Mouse (Mus musculus) midbrain, embryonic 11.5 days (tissue): ENCODE measurements around the gene Yif1b. TPM values are rescaled to one million over a fixed set of nuclear protein-coding genes. Genes with fewer than 3 reads are reported as not detected.
A peak's percentile ranks its signal among the peaks of the same experiment; 100 is the strongest.
"Not testable (repeated sequence)": the region's sequence is repeated elsewhere in the genome, so short reads cannot be mapped to it uniquely, and the experiment has no call there.

Source experiments
- ATAC-seq: fragments of 200-750 bp; cut with Nextera tagmentation; 2 replicates; pipeline ENCODE4 v1.8.0; 2017; ENCODE audit warnings: moderate TSS enrichment, moderate library complexity; ENCODE audit not compliant: low FRiP score
- DNase-seq: peaks from one replicate; pipeline ENCODE4 v3.0.0; 2015; ENCODE audit warnings: low spot score; ENCODE audit errors: missing footprints
- H3K27ac ChIP-seq: fragments of 300-500 bp; sonication (generic); 2 replicates; pipeline ENCODE4 v1.5.1; 2014; ENCODE audit warnings: low read depth, low read length
- H3K27me3 ChIP-seq: fragments of 300-500 bp; sonication (generic); 2 replicates; pipeline ENCODE4 v1.6.1; 2014; ENCODE audit warnings: mild to moderate bottlenecking, low read length, moderate library complexity, mixed read lengths; ENCODE audit not compliant: control insufficient read depth, insufficient read depth
- H3K36me3 ChIP-seq: fragments of 300-500 bp; sonication (generic); 2 replicates; pipeline ENCODE4 v1.6.1; 2014; ENCODE audit warnings: mild to moderate bottlenecking, low read length, moderate library complexity, mixed read lengths; ENCODE audit not compliant: control insufficient read depth, insufficient read depth
- H3K4me1 ChIP-seq: fragments of 300-500 bp; sonication (generic); 2 replicates; pipeline ENCODE4 v1.6.1; 2014; ENCODE audit warnings: low read length; ENCODE audit not compliant: control insufficient read depth, insufficient read depth
- H3K4me2 ChIP-seq: fragments of 300-500 bp; sonication (generic); 2 replicates; pipeline ENCODE4 v1.6.1; 2014; ENCODE audit warnings: mild to moderate bottlenecking, moderate library complexity
- H3K4me3 ChIP-seq: fragments of 300-500 bp; sonication (generic); 2 replicates; pipeline ENCODE4 v1.5.1; 2014; ENCODE audit warnings: low read depth, low read length
- H3K9ac ChIP-seq: fragments of 300-500 bp; sonication (generic); 2 replicates; pipeline ENCODE4 v1.6.1; 2014; ENCODE audit warnings: low read length
- H3K9me3 ChIP-seq: fragments of 300-500 bp; sonication (generic); 2 replicates; pipeline ENCODE4 v1.6.1; 2016; ENCODE audit warnings: low read length; ENCODE audit not compliant: control insufficient read depth
- WGBS: fragments of 180-500 bp; shearing (Covaris S2); extraction: QIAGEN DNeasy Blood & Tissue Kit; methylation state at CpG from one replicate; pipeline ENCODE4 v1.1.7; 2014; 5-methylcytosine and 5-hydroxymethylcytosine counted together
- polyA plus RNA-seq: library from polyadenylated mRNA; unstranded; fragments of >200 nt; fragmentation: Nextera tagmentation; extraction: Ambion mirVana; gene quantifications from 2 replicates; pipeline ENCODE4 v1.2.1, GENCODE M21; 2014

Yif1b gene
- 77.1 and 81.5 TPM in 2 replicates for polyA plus RNA-seq

DNA sequence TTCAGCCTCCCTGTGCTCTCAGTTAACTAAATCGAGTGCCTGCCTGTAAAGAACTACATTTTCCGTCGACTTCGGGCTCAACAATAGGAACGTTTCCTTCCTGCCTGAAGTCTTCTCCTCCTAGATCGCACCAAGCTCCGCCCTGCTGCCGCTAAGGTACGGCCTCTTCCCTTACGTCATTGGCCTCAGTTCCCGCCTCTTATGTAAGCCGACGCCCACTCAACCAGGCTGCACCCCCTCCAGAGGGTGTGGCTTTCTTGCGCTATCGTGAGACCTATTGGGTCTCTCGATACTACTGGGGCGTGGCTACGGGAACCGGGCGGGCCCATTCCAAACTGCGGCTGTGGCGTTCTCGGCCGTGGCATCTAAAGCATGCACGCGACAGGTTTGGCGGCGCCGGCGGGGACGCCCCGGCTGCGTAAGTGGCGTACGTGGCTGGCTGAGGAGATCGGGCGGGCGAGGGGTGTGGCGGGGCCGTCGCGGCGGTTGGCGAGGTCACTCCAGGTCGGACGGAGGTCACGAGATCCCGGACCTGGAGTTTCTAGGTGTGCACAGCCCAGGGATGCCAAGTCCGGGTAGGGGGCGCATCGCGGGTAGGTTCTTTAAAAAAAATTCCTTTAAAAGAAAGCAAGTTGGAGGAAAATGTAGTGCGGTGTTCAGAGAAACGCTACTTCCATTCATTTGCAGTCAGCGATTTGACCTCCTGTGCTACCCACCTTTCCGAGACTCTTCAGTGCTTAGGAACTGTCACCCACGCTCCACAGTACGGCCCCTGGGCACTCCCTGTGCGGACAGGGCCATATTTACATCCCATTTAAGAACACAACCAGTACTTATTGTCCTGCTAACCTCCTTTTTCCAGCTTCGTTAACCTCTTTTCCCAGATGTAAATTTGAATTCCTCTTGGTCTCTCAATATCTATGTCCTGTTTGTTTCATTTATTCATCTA lies at the start of gene Yif1b:
TSS of gene Yif1b (plus strand) at position 311 of the 949 bp plus-strand sequence.
- Histone ChIP-seq H3K27ac (peak within 1 kb of the TSS; percentile 58; the same call in 1 of the 2 replicates), H3K36me3 (no peaks in the 10 kb centered on the region), H3K4me3 (peak within 1 kb of the TSS; percentile 64), H3K27me3 (peaks cover under 1% of the 10 kb centered on the region), H3K9ac (peak within 1 kb of the TSS; percentile 71), H3K9me3 (peaks cover 4% of the 10 kb centered on the region; the same call in 1 of the 2 replicates), H3K4me1 (peaks cover 9% of the 10 kb centered on the region), H3K4me2 (peak within 1 kb of the TSS; percentile 82)
- DNase-seq (peak; percentile 100), ATAC-seq (peak; percentile 98)
- under 1% methylated on average over 60 of the region's 60 CpGs for WGBS

DNA sequence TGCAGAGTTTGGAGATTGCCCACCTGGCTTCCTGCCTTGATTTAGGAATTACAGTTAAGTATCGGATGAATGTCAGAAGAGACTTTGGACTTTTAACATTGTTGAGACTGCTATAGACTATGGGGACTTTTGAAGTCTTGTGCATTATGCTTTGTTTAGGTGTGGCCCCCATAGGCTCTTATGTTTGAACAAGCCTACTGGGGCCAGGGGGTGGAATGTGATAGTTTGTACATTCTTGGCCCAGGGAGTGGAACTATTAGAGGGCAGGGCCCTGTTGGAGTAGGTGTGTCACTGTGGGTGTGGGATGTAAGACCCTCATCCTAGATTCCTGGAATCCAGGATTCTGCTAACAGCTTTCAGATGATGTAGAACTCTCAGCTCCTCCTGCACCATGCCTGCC lies 43.9 kb upstream of the Yif1b start:
- not testable (repeated sequence) for H3K4me1 ChIP-seq, H3K4me2 ChIP-seq

DNA sequence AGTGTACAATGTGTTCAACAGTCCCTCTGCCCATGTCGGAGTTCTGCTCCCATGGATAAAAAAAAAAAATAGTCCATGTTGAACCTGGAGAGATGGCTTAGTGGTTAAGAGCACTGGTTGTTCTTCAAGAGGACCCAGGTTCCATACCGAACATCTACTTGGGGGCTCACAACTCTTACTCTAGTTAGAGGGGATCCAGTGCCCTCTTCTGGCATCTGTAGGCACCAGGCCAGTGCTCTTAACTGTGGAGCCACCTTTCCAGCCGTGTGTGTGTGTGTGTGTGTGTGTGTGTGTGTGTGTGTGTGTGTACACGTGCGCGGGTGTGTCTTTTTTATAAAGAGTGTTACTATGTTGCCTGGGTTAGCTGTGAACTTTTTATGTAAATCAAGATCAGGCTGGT lies 35.6 kb upstream of the Yif1b start:
- 83% methylated on average over 6 of the region's 6 CpGs for whole genome bisulfite sequencing
- Histone ChIP-seq H3K27ac (no peak overlapping the region), H3K9ac (no peak overlapping the region), H3K9me3 (no peaks in the 10 kb centered on the region), H3K36me3 (no peaks in the 10 kb centered on the region), H3K27me3 (no peaks in the 10 kb centered on the region), H3K4me3 (no peak overlapping the region), H3K4me2 (no peak overlapping the region), H3K4me1 (no peaks in the 10 kb centered on the region)
- ATAC-seq, result no peak
- DNase-seq, result no peak

More for the DNA sequence above, 43.9 kb upstream of the Yif1b start:
- WGBS, result 89% methylated on average over 1 of the region's 1 CpGs
- H3K4me3 ChIP-seq, H3K9ac ChIP-seq, H3K27me3 ChIP-seq, H3K27ac ChIP-seq, H3K9me3 ChIP-seq, ATAC-seq, DNase-seq, H3K36me3 ChIP-seq: not testable (repeated sequence)

DNA sequence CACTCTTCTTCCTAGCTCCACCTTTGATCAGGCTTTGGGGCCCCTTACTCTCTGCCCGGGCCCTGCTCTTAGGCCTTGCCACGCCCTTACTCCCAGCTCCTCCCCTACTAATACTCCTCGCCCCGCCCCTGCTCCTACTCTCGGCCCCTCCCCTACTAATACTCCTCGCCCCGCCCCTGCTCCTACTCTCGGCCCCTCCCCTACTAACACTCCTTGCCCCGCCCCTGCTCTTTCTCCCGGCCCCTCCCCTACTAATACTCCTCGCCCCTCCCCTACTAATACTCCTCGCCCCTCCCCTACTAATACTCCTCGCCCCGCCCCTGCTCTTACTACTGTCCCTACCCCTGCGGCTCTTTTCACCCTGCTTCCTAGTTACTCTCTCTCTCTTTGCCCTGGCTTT lies 27.1 kb upstream of the Yif1b start:
- H3K4me3 ChIP-seq, H3K27ac ChIP-seq, H3K36me3 ChIP-seq, H3K9ac ChIP-seq, DNase-seq, H3K4me1 ChIP-seq, ATAC-seq, H3K4me2 ChIP-seq, H3K9me3 ChIP-seq: not testable (repeated sequence)
- 28% methylated on average over 15 of the region's 15 CpGs for WGBS
- H3K27me3 ChIP-seq, result peaks cover 12% of the 10 kb centered on the region

DNA sequence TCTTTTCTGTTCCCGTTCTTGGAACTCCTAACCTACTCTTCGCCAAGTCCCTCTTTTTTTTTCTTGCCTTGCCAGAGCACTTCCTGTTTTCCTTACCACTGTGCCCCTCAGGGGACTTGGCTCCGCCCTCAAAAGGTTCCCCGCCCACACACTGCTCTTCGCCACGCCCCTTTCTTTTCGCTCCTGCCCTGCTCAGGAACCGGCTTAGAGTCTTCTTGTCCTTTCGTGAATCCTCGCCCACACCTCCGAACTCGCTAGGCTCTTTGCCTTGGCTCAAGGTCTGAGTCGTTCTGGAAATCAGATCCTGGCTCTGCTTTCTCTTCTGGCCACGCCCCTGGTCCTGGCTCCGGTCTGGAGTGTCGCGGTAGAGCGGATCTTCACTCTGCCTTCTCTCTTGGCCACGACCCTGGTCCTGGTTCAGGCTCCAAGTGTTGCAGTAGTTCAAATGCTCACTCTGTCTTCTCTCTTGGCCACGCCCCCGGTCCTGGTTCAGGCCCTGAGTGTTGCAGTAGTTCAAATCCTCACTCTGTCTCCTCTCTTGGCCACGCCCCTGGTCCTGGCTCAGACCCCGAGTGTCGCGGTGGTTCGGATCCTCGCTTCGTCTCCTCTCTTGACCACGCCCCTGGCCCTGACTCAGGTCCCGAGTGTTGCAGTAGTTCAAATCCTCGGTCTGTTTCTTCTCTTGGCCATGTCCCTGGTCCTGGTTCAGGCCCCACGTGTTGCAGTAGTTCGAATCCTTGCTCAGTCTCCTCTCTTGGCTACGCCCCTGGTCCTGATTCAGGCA lies 26.5 kb upstream of the Yif1b start:
- Histone ChIP-seq H3K9ac (no peak overlapping the region), H3K36me3 (no peaks in the 10 kb centered on the region), H3K27ac (no peak overlapping the region), H3K4me1 (no peaks in the 10 kb centered on the region), H3K4me3 (peak overlapping the region; percentile 19; the same call in 1 of the 2 replicates), H3K27me3 (peaks cover 12% of the 10 kb centered on the region), H3K9me3 (no peaks in the 10 kb centered on the region), H3K4me2 (peak overlapping the region; percentile 34)
- peak; percentile 96 for DNase-seq
- 5% methylated on average over 34 of the region's 34 CpGs for WGBS
- peak; percentile 65 for ATAC-seq

DNA sequence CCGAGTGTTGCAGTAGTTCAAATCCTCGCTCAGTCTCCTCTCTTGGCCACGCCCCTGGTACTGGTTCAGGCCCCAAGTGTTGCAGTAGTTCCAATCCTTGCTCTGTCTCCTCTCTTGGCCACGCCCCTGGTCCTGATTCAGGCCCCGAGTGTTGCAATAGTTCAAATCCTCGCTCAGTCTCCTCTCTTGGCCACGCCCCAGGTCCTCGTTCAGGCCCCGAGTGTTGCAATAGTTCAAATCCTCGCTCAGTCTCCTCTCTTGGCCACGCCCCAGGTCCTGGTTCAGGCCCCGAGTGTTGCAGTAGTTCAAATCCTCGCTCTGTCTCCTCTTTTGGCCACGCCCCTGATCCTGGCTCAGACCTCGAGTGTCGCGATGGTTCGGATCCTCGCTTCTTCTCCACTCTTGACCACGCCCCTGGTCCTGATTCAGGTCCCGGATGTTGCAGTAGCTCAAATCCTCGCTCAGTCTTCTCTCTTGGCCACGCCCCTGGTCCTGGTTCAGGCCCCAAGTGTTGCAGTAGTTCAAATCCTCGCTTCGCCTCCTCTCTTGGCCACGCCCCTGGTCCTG lies 25.8 kb upstream of the Yif1b start:
- no peak overlapping the region for H3K4me3 ChIP-seq
- no peaks in the 10 kb centered on the region for H3K9me3 ChIP-seq
- no peaks in the 10 kb centered on the region for H3K4me1 ChIP-seq
- no peaks in the 10 kb centered on the region for H3K36me3 ChIP-seq
- no peak overlapping the region for H3K4me2 ChIP-seq
- H3K27me3 ChIP-seq, result peaks cover 12% of the 10 kb centered on the region
- no peak overlapping the region for H3K27ac ChIP-seq
- no peak overlapping the region for H3K9ac ChIP-seq
- 10% methylated on average over 26 of the region's 26 CpGs for WGBS
- no peak for ATAC-seq
- peak; percentile 89 for DNase-seq

DNA sequence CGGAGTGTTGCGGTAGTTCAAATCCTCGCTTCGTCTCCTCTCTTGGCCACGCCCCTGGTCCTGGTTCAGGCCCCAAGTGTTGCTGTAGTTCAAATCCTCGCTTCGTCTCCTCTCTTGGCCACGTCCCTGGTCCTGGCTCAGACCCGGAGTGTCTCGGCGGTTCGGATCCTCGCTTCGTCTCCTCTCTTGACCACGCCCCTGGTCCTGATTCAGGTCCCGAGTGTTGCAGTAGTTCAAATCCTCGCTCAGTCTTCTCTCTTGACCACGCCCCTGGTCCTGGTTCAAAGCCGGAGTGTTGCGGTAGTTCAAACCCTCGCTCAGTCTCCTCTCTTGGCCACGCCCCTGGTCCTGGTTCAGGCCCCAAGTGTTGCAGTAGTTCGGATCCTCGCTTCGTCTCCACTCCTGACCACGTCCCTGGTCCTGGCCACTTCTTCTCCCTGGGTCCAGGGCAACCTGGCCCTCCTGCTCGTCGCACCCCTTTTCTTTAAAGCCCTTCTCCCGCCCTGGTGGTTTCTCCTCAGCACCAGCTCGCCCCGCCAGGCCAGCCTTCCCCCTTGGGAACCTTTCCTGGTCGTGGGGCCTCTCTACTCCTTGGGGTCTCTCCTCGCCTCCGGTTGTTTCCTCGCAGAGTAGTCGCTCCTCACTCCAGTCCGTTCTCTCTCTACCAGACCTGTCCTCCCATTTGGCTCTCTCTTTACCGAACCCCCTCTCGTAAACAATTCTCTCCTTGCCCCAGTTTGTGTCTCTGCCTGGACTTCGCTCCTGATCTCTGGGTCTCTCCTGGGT lies 25.2 kb upstream of the Yif1b start:
- DNase-seq, result peak; percentile 84
- H3K4me3 ChIP-seq, H3K27ac ChIP-seq, H3K4me1 ChIP-seq, H3K9ac ChIP-seq, H3K36me3 ChIP-seq, H3K9me3 ChIP-seq: not testable (repeated sequence)
- peaks cover 12% of the 10 kb centered on the region for H3K27me3 ChIP-seq
- ATAC-seq, result peak; percentile 12
- peak overlapping the region; percentile 37 for H3K4me2 ChIP-seq
- 15% methylated on average over 40 of the region's 40 CpGs for WGBS

DNA sequence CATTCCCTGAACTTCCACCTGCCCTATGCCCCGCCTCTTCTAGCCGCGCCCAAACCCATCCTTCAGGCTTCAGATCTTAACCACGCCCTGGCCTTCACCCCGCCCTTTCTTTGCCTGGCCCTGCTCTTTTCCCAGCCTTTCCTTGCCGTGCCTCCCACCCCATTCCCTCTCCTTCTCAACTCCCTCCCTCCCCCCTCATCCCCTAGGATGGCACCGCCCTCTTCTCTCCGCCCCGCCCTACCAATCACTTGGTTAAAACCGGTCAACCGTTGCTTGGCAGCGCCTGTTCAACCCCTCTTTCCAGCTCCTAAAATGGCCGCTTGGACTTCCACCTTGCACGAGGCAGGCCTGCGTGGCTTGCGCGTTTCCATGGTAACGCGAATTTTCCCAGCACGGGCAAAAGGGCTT lies 24.4 kb upstream of the Yif1b start, which contains the start of gene Catsperg1:
TSS of gene Catsperg1 (minus strand) at position 361 of the 408 bp plus-strand sequence.
- peak; percentile 86 for ATAC-seq
- no peaks in the 10 kb centered on the region for H3K36me3 ChIP-seq
- H3K27ac ChIP-seq, result no peak within 1 kb of the TSS
- peak within 1 kb of the TSS; percentile 14; the same call in 1 of the 2 replicates for H3K4me3 ChIP-seq
- WGBS, result 3% methylated on average over 20 of the region's 20 CpGs
- H3K4me1 ChIP-seq, result no peaks in the 10 kb centered on the region
- peaks cover 12% of the 10 kb centered on the region for H3K27me3 ChIP-seq
- no peak within 1 kb of the TSS for H3K9ac ChIP-seq
- peak within 1 kb of the TSS; percentile 37 for H3K4me2 ChIP-seq
- peak; percentile 97 for DNase-seq
- no peaks in the 10 kb centered on the region for H3K9me3 ChIP-seq
